ENCODE assay signal across 12 mouse cellular contexts in genomic region chr10:77164437-77165052, GRCm38 (mm10). TPM values are rescaled to one million over a fixed set of nuclear protein-coding genes. Genes with fewer than 3 reads are reported as not detected.
DNase-seq lines count a peak whose midpoint lies in the region; ATAC-seq lines count a peak whose summit lies in the region.
"Had no signal": no experiment of that assay in that cellular context is flagged by ENCODE, and none has a peak within 500 bp of the region (broad histone marks: within the 10 kb centered on the region; RNA-seq: fewer than 3 reads in every experiment).

No protein-coding gene starts in this region.

- peak overlapping the region; percentile 61 for H3K4me3 ChIP-seq in kidney, embryonic 14.5 days (ENCODE audit: low read length)
- H3K4me3 ChIP-seq in hindbrain, embryonic 15.5 days, result no peak overlapping the region
- H3K4me3 ChIP-seq in neural tube, embryonic 13.5 days, result peak overlapping the region; percentile 46

- peak overlapping the region; percentile 54 for H3K9ac ChIP-seq in kidney, embryonic 14.5 days (ENCODE audit: low read depth, low read length)
- H3K9ac ChIP-seq in hindbrain, embryonic 15.5 days, result no peak overlapping the region
- H3K9ac ChIP-seq in neural tube, embryonic 13.5 days, result peak overlapping the region; percentile 38; the same call in 1 of the 2 replicates
- H3K9ac ChIP-seq: liver, embryonic 14.5 days had no signal

- peak overlapping the region; percentile 94; the same call in 1 of the 2 replicates for H3K27ac ChIP-seq in kidney, embryonic 14.5 days (ENCODE audit: low read depth, low read length)
- H3K27ac ChIP-seq in hindbrain, embryonic 15.5 days (replicated peaks), result no peak overlapping the region
- no peak overlapping the region for H3K27ac ChIP-seq in neural tube, embryonic 13.5 days (replicated peaks)
- H3K27ac ChIP-seq: liver, embryonic 14.5 days had no signal

- no peaks in the 10 kb centered on the region for H3K9me3 ChIP-seq in kidney, embryonic 14.5 days (ENCODE audit: control insufficient read depth, low read length)
- no peaks in the 10 kb centered on the region for H3K9me3 ChIP-seq in hindbrain, embryonic 15.5 days
- no peaks in the 10 kb centered on the region for H3K9me3 ChIP-seq in neural tube, embryonic 13.5 days

- no peaks in the 10 kb centered on the region for H3K36me3 ChIP-seq in kidney, embryonic 14.5 days (ENCODE audit: control insufficient read depth, insufficient read depth, low read length)
- H3K36me3 ChIP-seq in hindbrain, embryonic 15.5 days, result no peaks in the 10 kb centered on the region
- H3K36me3 ChIP-seq in neural tube, embryonic 13.5 days, result no peaks in the 10 kb centered on the region

- WGBS in kidney, embryonic 14.5 days, result 3% methylated on average over 9 of the region's 9 CpGs
- 6% methylated on average over 9 of the region's 9 CpGs for WGBS in hindbrain, embryonic 15.5 days
- WGBS in neural tube, embryonic 13.5 days, result 2% methylated on average over 9 of the region's 9 CpGs

- peak overlapping the region; percentile 84 for H3K4me2 ChIP-seq in kidney, embryonic 14.5 days (replicated peaks; ENCODE audit: low read depth, low read length)
- H3K4me2 ChIP-seq in hindbrain, embryonic 15.5 days, result peak overlapping the region; percentile 93
- H3K4me2 ChIP-seq in neural tube, embryonic 13.5 days, result peak overlapping the region; percentile 83

- peak; percentile 22; the same call in 1 of the 2 replicates for ATAC-seq in kidney, embryonic 14.5 days (ENCODE audit: low FRiP score, low TSS enrichment)
- no peak for ATAC-seq in hindbrain, embryonic 15.5 days (ENCODE audit: low FRiP score, low read depth)
- no peak for ATAC-seq in neural tube, embryonic 13.5 days (ENCODE audit: low read depth)

- peaks cover 28% of the 10 kb centered on the region for H3K4me1 ChIP-seq in kidney, embryonic 14.5 days (ENCODE audit: control insufficient read depth, insufficient read depth, low read length)
- peaks cover 23% of the 10 kb centered on the region for H3K4me1 ChIP-seq in hindbrain, embryonic 15.5 days (replicated peaks)
- H3K4me1 ChIP-seq in neural tube, embryonic 13.5 days (replicated peaks), result peaks cover 31% of the 10 kb centered on the region

- no peak for DNase-seq in kidney, postnatal 36 days
- DNase-seq in R1 (ENCODE audit: low read depth, low spot score), result peak; percentile 84
- DNase-seq in right cerebral cortex, adult 18-20 months, result no peak
- no peak for DNase-seq in thymus, postnatal 14 days
- DNase-seq in spleen, adult 12 weeks (ENCODE audit: low spot score), result no peak
- DNase-seq: cerebellum, adult 9-10 months; gastrocnemius, postnatal 36 days; right cerebral cortex, postnatal 4 days had no signal

- no peaks in the 10 kb centered on the region; the same call in 1 of the 2 replicates for H3K27me3 ChIP-seq in kidney, embryonic 14.5 days (ENCODE audit: control insufficient read depth, insufficient read depth, low read length)
- peaks cover 27% of the 10 kb centered on the region for H3K27me3 ChIP-seq in hindbrain, embryonic 15.5 days
- peaks cover 33% of the 10 kb centered on the region for H3K27me3 ChIP-seq in neural tube, embryonic 13.5 days

RNA-seq across cellular contexts. Expression of gene Col18a1, which starts 1.8 kb away (rescaled TPM):
- 78.6 and 140 TPM in 2 replicates for polyA plus RNA-seq in kidney, embryonic 14.5 days (2014; fragmentation: Nextera tagmentation; extraction: Ambion mirVana)
- 39.2 and 40.0 TPM in 2 replicates for polyA plus RNA-seq in hindbrain, embryonic 15.5 days (2015; fragmentation: Nextera tagmentation; extraction: Ambion mirVana)
- 63.3 and 64.2 TPM in 2 replicates for polyA plus RNA-seq in neural tube, embryonic 13.5 days (2015; fragmentation: Nextera tagmentation; extraction: Ambion mirVana)
